Mouse (Mus musculus): ENCODE results near the gene Wnt10b.

DNA sequence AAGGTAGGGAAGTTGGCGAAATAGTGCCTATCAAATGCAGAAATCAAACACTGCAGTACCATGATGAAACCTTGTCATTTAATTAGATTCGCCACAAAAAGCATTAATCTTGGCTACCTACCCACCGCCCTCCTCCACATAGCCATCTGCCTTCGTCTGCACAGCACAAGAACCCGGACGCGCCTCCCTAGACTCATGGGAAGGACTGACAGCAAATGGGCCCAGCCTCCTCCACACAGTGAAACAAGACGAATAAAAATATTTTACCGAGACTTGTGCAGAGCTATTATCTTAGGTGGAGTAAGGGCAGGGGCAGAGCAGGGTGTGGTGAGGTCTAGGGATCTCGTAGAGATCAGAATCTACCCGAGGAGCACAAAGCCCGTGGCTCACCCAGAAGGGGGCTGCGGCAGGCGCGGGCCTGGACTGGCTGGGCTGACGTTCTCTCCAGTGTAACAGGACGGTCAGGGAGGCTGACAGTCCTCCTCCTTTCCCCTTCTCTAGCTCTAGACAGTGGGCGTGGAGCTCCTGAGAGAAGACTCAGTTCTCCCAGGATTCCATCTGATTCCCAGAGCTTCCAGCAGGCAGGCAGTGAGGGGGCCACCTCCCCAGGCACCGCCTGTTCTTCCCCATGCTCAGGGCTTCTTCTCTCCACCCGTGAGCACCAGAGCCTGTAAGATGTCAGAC, 34.9 kb upstream of the Wnt10b start:
- no peak for TF ChIP-seq CTCF (IDR thresholded peaks at IDR 0.05; ENCODE audit: borderline replicate concordance, insufficient read depth, low read depth, low read length)
- TF ChIP-seq POLR2A (IDR thresholded peaks at IDR 0.05; ENCODE audit: borderline replicate concordance, insufficient read depth, low read length), result no peak

Data from cerebellum, adult 2 months (tissue).